Mouse (Mus musculus) ovary, postnatal 14 days (tissue): ENCODE results near the gene Adcy9.

ENCODE experiments used
- DNase-seq: peaks from one replicate; pipeline ENCODE4 v3.0.0; 2022; ENCODE audit warnings: low spot score

The Adcy9 gene

DNA sequence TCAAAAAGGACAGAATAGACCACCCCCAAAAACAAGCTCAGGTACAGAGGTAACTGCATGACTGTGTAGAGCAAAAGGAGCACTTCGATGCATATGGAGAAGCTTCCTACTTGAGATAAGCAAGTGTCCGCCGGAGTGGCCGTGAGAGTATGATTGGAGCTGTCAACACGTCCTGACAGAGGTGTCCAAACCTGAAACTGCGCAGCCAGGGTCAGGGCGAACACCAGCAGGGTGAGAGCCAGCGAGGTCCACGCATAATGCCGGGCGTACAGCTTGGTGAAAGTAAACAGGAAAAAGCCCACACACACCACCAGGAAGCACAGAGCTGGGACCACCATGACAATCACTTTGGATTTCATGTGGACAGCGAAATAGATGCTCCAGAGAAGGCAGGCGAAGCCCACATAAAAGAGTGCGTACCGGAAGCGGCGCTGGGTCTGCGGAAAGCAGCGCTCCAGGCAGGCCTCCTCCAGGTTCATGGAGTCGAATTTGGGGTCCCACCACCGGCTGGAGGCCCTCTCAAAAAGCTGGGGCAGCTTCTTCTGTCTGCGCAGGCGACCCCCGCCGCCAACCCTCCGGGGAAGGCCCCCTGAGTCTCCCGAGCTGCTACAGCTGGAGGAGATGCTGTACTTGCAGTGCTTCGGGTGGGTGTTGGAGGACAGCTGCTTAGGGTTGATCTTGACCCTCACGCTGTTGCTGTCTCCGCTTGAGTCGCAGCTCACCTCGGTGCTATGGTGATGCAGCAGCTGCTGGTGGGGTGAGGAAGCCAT lies 1.3 kb downstream of the Adcy9 start:
- DNase-seq: no peak

DNA sequence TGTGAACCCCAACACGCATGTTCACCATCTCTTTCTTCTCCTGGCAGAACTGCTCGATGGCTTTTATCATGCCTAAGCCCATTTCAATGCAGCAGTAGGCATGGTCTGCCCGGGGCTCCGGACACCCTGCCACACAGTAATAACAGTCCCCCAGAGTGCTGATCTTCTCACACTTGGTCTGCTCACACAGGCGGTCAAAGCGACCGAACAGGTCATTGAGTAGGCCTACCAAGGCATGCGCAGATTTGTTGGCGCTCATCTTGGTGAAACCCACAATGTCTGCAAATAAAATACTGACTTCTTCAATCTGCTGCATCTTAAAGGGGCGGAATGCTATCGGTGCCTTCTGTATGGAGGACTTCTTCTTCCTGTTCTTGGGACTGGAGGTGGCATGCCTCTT lies 2.2 kb downstream of the Adcy9 start:
- DNase-seq: no peak

DNA sequence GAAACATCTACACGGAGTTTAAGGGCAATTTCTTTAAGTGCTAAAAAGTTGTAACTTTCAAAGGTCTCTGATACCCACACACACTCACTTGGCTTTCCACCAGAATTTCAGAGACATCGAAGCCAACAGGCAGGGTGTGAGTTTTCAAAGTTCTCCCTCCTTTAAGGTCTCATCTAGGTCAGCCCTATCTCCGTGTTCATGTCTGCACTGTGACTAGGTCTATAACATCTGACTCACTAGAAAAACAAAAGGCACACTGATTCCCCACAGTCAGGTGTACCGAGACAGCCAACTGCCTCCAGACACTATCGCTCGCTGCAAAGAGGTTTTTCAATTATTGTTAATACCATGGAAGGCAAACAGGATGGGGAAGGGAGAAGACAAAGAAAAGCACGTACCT lies 2.8 kb downstream of the Adcy9 start:
- no peak for DNase-seq

- no peak for DNase-seq
Observed at GRCm38 (mm10) chr16:4414881-4415585, 5.3 kb downstream of the Adcy9 start.

DNA sequence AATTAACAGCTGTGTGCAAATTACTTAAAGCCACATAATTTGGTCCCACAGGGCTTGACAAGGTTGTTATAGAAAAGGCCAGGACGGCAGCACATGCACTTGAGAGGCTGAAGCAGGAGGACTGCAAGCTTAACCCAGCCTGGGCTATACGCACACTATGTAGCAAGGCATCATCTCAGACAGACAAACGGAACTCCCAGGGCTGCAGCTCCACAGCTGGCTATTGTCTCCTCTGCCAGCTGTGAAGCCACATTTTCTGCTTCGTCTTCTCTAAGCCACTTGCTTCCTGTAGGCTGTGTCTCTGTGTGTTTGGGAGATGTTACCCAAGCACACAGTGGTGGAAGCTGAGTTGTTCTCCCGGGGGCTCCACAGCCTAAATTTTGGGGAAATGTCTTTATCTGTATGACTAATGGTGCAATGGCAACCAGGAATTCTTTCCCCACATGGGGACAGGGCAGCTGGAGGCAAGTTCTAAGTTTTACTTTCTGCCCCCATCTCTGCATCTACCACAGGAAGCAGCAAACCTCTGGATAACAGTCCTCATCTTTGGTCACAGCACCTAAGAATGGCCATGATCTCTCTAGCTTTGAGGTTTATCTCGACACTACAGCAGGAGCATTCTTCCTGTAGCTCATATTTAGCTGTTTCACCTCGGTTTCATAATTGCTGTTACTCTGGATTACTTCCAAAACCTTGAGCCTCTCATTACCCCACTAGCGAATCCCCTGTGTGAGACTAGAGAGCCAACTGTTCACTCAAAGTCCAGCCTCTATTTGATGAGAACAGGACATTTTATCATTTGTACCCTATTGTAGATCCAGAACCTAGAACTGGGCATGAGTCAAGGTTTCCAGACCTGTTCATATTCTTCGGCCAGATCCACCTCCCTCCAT lies 6.1 kb downstream of the Adcy9 start:
- DNase-seq: no peak

DNA sequence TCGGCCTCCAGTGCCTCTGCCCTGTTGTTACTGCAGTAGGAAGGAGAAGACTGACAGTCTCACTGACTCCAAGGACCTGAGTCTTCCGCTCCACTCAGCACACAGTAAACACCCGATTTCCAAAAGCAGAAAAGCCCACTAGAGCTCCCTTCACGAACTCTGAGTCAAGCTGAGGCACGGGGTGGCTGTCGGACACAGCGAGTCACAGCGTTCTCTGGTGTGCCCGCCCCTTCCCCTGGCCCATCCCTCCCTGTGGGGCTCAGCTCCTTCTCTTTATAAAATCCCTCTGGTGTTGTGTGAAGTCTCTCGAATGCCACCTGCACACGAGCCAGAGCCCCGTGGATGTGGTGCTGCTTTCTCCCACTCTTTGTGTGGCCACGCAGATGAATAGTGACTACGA lies 7.0 kb downstream of the Adcy9 start:
- no peak for DNase-seq

DNA sequence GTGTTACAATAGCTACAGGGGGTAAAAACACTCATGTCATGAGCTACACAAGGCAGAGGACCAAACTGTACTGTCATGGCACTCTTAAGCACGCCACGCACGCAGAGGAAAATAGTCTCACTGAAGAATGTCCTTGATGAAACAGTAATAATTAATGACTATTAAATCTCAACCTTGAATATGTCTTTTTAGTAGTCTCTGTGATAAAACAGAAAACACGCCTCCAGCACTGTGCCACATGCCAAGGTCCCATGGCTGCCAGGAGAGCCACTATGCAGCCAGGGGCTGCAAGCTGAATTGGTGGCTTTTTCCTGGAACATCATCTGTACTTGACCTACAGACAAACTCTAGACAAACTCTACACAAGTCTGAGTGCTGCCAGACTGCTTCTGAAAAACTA lies 8.0 kb downstream of the Adcy9 start:
- DNase-seq: no peak

- no peak for DNase-seq
Observed at GRCm38 (mm10) chr16:4411296-4411695, 9.0 kb downstream of the Adcy9 start.

DNA sequence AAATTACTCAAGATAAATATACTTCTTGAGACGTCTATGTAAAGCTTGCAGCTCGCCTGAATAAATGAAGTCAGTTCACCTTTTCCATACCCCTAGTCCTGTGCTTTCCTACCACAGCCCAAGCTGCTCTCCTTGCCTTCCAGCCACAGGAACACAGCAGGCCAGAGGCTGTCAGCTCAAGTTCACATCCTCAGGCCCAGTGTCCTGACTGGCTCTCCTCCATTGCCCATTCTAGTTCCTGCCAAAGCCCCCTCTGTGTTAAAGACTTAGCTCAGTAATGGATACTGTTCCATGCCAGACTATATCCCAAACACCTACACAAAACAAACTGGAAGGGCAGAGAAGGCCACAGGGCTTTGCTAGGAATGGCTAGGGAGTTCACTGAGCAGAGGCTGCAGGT lies 12.8 kb downstream of the Adcy9 start:
- no peak for DNase-seq

GRCm38 (mm10) chr16:4406706-4407105 lies 13.6 kb downstream of the Adcy9 start:
- DNase-seq: no peak

DNA sequence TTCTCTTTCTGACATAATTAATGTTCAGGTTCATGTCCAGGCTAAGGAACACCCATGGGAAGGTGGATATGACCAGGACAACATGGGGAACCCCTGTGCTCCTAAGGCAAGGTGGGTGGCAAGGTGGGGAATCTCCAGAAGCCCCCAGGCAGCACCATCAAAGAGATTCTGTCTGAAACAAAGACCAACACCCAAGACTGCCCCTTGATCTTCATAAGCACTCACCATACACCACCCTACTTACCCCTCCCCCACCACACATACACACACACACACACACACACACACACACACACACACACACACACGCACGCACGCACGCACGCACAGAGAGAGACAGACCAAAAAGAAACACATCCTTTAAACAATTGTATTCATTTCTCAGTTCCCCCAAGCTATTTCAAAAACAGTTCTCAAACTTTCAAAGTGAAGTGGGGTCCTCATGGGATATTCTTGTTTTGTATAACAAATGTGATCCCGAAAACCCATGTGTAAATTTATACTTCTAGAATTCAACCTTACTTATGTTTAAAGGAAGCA lies 14.2 kb downstream of the Adcy9 start:
- no peak for DNase-seq

- DNase-seq: no peak
Observed at GRCm38 (mm10) chr16:4404933-4405761, 15.2 kb downstream of the Adcy9 start.

GRCm38 (mm10) chr16:4401109-4401508 lies 19.2 kb downstream of the Adcy9 start:
- DNase-seq: no peak

DNA sequence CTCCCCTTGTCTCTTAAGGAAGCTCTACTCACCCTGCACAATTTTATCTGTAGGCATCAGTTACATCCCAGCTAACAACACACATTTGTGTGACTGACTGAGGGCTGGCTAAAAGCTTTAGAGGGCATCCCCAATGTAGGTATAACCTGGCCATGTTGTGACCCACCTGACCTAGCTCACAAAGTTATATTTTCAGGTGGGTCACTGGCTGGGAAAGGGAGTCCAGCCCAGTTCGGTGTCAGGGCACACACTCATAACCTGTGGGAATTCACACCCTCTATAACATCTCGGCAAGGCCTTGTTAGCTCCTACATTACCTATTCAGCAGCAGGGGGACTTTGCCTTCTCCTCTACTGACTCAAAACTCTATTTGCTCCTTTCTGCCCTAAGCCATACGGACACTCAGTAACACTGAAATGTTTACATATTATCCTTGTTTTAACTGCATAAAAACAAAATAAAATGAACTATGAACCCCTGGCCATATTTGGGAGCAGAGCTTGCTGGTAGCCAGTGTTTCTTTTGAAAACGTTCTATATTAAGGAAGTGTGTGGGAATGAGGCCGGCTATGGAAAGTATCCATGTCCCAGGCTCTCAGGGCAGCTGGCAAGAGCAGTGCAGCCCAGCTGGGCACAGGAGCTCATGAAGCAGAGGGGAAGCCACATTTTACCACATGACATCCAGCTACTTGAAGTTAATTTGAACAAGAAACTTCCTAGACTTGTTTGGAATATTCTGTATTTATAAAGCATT lies 20.7 kb downstream of the Adcy9 start:
- DNase-seq: no peak

GRCm38 (mm10) chr16:4398782-4399181 lies 21.5 kb downstream of the Adcy9 start:
- DNase-seq: no peak

DNA sequence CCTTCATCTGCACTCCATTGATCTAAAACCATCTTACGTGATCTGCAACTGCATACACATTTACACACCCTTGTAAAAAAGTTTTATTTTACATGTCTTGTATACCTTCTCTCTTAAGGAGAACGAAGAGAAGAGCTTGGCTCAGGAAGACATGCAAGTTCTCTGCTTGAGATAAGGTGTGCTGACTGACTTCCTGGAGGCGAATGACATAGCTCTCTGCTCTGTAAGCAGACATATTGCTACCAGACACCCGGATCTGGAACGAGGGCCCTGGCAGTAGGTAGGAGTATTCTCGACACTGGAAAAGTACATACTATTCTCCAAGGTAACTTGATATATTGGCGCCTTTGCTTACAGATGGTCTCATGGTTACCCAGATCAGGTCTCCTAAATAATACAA lies 22.7 kb downstream of the Adcy9 start:
- no peak for DNase-seq

- DNase-seq: no peak
Observed at GRCm38 (mm10) chr16:4395687-4396341, 24.5 kb downstream of the Adcy9 start.

- DNase-seq: no peak
Observed at GRCm38 (mm10) chr16:4394991-4395590, 25.2 kb downstream of the Adcy9 start.

DNA sequence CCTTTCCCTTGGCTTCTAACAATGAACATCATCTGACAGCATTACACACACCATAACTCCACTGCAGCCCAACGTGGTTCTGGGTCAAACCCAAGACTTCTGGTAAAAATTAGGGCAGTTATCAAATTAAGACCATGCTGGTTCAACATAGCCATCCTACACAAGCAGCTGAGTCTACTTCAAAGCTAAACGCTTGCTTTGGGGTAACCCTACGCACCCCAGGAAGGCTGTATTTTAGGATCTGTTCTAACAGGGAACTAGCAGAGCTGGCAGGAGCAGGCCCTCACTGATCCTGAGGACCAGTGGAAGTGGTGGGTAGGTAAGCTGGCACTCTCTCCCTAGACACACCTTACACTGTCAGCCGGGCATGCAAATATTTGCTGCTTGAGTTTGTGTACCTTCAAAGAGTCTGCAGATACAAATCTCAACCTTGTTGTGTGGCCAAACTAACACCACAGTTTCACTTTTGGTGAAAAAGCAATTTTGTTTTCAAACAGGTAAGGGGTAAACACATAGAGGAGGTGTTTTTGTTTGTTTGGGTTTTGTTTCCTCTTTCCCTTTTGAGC lies 36.7 kb downstream of the Adcy9 start:
- DNase-seq: no peak
